Mouse (Mus musculus) frontal cortex, postnatal 10 days (tissue): Measurements from ENCODE around the gene Defa2.
"Not testable (repeated sequence)": the region's sequence is repeated elsewhere in the genome, so short reads cannot be mapped to it uniquely, and the experiment has no call there.

ENCODE experiments used
- DNase-seq, 2 experiments: peaks; one replicate each; pipeline ENCODE4 v3.0.0; 2022; ENCODE audit warnings: low spot score in 2 of 2, mixed read lengths in 1 of 2

The Defa2 gene

DNA sequence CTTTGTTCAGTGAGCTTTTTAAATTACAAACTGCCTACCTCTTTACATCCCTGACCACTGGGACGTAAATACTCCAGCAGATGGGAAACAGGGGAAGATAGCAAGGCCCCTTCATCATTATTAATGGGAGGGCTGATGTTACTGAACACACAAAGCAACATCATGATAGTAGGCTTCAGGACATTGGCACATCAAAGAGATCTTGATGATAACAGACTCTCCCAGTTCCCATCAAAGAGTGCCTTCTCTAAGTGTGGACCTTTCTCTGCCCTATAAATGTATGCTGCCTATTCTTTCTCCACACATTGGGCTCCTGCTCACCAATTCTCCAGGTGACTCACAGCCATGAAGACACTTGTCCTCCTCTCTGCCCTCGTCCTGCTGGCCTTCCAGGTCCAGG is at the start of gene Defa2:
Defa2 (plus strand) TSS at position 301 of the 400 bp plus-strand sequence.
- not testable (repeated sequence) for DNase-seq

DNA sequence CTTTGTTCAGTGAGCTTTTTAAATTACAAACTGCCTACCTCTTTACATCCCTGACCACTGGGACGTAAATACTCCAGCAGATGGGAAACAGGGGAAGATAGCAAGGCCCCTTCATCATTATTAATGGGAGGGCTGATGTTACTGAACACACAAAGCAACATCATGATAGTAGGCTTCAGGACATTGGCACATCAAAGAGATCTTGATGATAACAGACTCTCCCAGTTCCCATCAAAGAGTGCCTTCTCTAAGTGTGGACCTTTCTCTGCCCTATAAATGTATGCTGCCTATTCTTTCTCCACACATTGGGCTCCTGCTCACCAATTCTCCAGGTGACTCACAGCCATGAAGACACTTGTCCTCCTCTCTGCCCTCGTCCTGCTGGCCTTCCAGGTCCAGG is 13.2 kb downstream of the Defa2 start, which contains the start of gene Defa33:
Defa33 (plus strand) TSS at position 301 of the 400 bp plus-strand sequence.
- DNase-seq, result not testable (repeated sequence)

DNA sequence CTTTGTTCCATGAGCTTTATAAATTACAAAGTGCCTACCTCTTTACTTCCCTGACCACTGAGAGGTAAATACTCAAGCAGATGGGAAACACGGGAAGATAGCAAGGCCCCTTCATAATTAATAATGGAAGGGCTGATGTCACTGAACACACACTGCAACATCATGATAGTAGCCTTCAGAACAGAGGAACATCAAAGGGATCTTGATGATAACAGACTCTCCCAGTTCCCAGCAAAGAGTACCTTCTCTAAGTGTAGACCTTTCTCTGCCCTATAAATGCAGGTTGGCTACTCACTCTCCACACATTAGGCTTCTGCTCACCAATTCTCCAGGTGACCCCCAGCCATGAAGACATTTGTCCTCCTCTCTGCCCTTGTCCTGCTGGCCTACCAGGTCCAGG is 48.8 kb downstream of the Defa2 start, which contains the start of gene Defa36:
Defa36 (plus strand) TSS at position 301 of the 400 bp plus-strand sequence.
- DNase-seq, result not testable (repeated sequence)
